Mouse (Mus musculus) heart, embryonic 11.5 days (tissue): ENCODE data around the gene Trpm8. TPM values are rescaled to one million over a fixed set of nuclear protein-coding genes. Genes with fewer than 3 reads are reported as not detected.

ENCODE experiments used
- ATAC-seq: fragments of 200-750 bp; cut with Nextera tagmentation; replicated peaks from 2 replicates; pipeline ENCODE4 v1.8.0; 2017; ENCODE audit warnings: moderate library complexity; ENCODE audit not compliant: insufficient number of reproducible peaks, low FRiP score, low TSS enrichment
- H3K27ac ChIP-seq: fragments of 300-500 bp; sonication (generic); 2 replicates; pipeline ENCODE4 v1.5.1; 2014; ENCODE audit warnings: mild to moderate bottlenecking, low read depth, low read length
- H3K27me3 ChIP-seq: fragments of 300-500 bp; sonication (generic); 2 replicates; pipeline ENCODE4 v1.6.1; 2014; ENCODE audit warnings: mild to moderate bottlenecking, low read length, mixed read lengths; ENCODE audit not compliant: control insufficient read depth, insufficient read depth
- H3K36me3 ChIP-seq: fragments of 300-500 bp; sonication (generic); 2 replicates; pipeline ENCODE4 v1.6.1; 2014; ENCODE audit warnings: mild to moderate bottlenecking, low read length, moderate library complexity, mixed read lengths; ENCODE audit not compliant: control insufficient read depth, insufficient read depth
- H3K4me1 ChIP-seq: fragments of 300-500 bp; sonication (generic); 2 replicates; pipeline ENCODE4 v1.6.1; 2014; ENCODE audit warnings: low read length; ENCODE audit not compliant: control insufficient read depth, insufficient read depth
- H3K4me2 ChIP-seq: fragments of 300-500 bp; sonication (generic); 2 replicates; pipeline ENCODE4 v1.6.1; 2014; ENCODE audit warnings: mild to moderate bottlenecking, moderate library complexity
- H3K4me3 ChIP-seq: fragments of 300-500 bp; sonication (generic); 2 replicates; pipeline ENCODE4 v1.5.1; 2014; ENCODE audit warnings: low read depth, low read length
- H3K9ac ChIP-seq: fragments of 300-500 bp; sonication (generic); 2 replicates; pipeline ENCODE4 v1.6.1; 2014; ENCODE audit warnings: mild to moderate bottlenecking, low read depth, low read length, moderate library complexity
- H3K9me3 ChIP-seq: fragments of 300-500 bp; sonication (generic); replicated peaks from 2 replicates; pipeline ENCODE4 v1.6.1; 2016; ENCODE audit warnings: low read length; ENCODE audit not compliant: control insufficient read depth
- WGBS: fragments of 180-500 bp; shearing (Covaris S2); extraction: QIAGEN DNeasy Blood & Tissue Kit; methylation state at CpG from one replicate; pipeline ENCODE4 v1.1.7; 2014; ENCODE audit not compliant: insufficient replicate concordance; 5-methylcytosine and 5-hydroxymethylcytosine counted together
- polyA plus RNA-seq: library from polyadenylated mRNA; unstranded; fragments of >200 nt; fragmentation: Nextera tagmentation; extraction: Ambion mirVana; gene quantifications from 2 replicates; pipeline ENCODE4 v1.2.1, GENCODE M21; 2014

Trpm8 gene
- polyA plus RNA-seq, 1 experiment from 2014 or later = 0.10 TPM

GRCm38 (mm10) chr1:88274371-88275077 lies 2.9 kb upstream of the Trpm8 start:
- Histone ChIP-seq H3K27me3 (no peaks in the 10 kb centered on the region), H3K4me2 (no peak overlapping the region), H3K27ac (no peak overlapping the region), H3K36me3 (peaks cover 40% of the 10 kb centered on the region), H3K9ac (peak overlapping the region; percentile 2; the same call in 1 of the 2 replicates), H3K4me3 (no peak overlapping the region), H3K9me3 (0 out of 2 replicates have a peak, but pooled peaks cover 4% of the 10 kb centered on the region), H3K4me1 (peaks cover 13% of the 10 kb centered on the region)
- whole genome bisulfite sequencing = 74% methylated on average over 11 of the region's 11 CpGs
- no peak for ATAC-seq

DNA sequence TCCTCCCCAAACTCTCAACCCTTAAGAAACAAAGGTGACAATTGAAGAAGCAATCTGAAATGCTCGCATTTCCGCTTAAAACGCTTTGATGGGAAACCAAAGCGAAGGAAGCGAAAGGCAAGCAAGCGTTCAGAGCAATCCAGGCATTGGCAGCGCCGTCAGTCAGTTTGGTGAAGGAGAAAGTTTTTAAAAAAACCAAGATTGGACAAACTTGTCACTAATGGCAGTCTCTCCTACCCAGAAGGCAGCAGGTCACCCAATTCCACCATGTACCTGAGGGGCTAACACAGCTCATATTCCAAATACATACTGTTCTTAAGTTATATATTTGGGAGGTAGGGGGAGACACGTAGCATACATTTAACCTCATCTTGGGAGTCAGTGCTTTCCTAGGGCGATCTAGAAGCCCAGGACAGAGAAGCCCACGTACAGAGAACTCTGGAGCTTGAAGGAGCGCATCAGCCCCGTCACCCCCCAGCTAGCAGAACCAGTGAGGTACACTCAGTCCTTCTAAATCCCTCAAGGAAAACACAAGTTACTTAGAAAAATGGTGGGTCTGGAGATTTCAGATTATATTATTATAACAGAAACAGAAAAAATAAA lies 2.3 kb upstream of the Trpm8 start:
- H3K4me2 ChIP-seq = peak overlapping the region; percentile 65
- ATAC-seq = no peak
- no peaks in the 10 kb centered on the region for H3K27me3 ChIP-seq
- WGBS = 68% methylated on average over 13 of the region's 13 CpGs
- H3K36me3 ChIP-seq = peaks cover 35% of the 10 kb centered on the region
- H3K4me1 ChIP-seq = peaks cover 13% of the 10 kb centered on the region
- H3K9ac ChIP-seq = peak overlapping the region; percentile 2; the same call in 1 of the 2 replicates
- 0 out of 2 replicates have a peak, but pooled peaks cover 4% of the 10 kb centered on the region for H3K9me3 ChIP-seq
- no peak overlapping the region for H3K4me3 ChIP-seq
- no peak overlapping the region for H3K27ac ChIP-seq

GRCm38 (mm10) chr1:88275698-88276523 lies 1.6 kb upstream of the Trpm8 start:
- Histone ChIP-seq H3K36me3 (peaks cover 35% of the 10 kb centered on the region), H3K9ac (peak overlapping the region; percentile 82), H3K27me3 (no peaks in the 10 kb centered on the region), H3K9me3 (0 out of 2 replicates have a peak, but pooled peaks cover 4% of the 10 kb centered on the region), H3K4me1 (peaks cover 13% of the 10 kb centered on the region), H3K27ac (no peak overlapping the region), H3K4me2 (peak overlapping the region; percentile 65), H3K4me3 (peak overlapping the region; percentile 62)
- no peak for ATAC-seq
- WGBS = 66% methylated on average over 13 of the region's 13 CpGs

GRCm38 (mm10) chr1:88276524-88277097 lies 850 bp upstream of the Trpm8 start:
- peak overlapping the region; percentile 82 for H3K9ac ChIP-seq
- 0 out of 2 replicates have a peak, but pooled peaks cover 6% of the 10 kb centered on the region for H3K9me3 ChIP-seq
- ATAC-seq = peak; percentile 19
- peak overlapping the region; percentile 84 for H3K27ac ChIP-seq
- H3K4me1 ChIP-seq = peaks cover 13% of the 10 kb centered on the region
- 29% methylated on average over 10 of the region's 10 CpGs for WGBS
- H3K27me3 ChIP-seq = no peaks in the 10 kb centered on the region
- peaks cover 31% of the 10 kb centered on the region for H3K36me3 ChIP-seq
- H3K4me2 ChIP-seq = peak overlapping the region; percentile 65
- peak overlapping the region; percentile 62 for H3K4me3 ChIP-seq

DNA sequence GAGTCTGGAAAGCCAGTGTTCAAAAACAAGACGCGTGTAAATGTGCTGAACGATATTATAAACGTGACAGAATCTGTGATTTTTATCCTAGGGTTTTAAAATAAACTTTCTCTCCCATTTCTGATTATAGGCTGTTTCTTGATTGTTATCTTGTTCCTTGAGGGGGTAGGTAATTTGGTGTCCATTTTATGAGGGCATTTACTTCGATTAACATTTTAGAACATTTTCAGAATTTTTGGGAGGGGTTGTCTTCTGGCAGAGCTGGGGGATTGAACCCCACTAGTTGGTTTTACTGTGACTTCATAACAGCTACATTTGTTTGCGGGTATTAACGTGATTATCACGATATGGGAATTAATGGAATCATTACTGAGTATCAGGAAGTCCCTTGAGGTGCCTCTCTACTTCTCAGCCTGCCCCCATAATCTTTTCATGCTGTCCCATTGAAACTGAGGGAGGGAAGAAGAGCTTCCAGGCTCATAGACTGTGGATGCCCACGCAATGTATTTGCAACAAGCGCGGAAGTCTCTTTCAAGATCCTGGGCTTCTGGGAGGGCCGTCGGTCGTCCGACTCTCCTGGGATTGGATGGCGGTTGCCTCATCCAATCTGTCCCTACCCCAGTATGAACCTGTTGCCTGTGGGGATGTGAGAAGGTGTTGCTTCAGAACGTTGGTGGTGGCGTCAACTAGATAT lies 504 bp downstream of the Trpm8 start:
- Histone ChIP-seq H3K27ac (peak overlapping the region; percentile 84; the same call in 1 of the 2 replicates), H3K27me3 (no peaks in the 10 kb centered on the region), H3K9ac (peak overlapping the region; percentile 82), H3K9me3 (peaks cover 14% of the 10 kb centered on the region), H3K4me2 (peak overlapping the region; percentile 65), H3K4me3 (peak overlapping the region; percentile 62), H3K4me1 (peaks cover 13% of the 10 kb centered on the region), H3K36me3 (peaks cover 19% of the 10 kb centered on the region)
- WGBS = 63% methylated on average over 18 of the region's 18 CpGs
- ATAC-seq = no peak

DNA sequence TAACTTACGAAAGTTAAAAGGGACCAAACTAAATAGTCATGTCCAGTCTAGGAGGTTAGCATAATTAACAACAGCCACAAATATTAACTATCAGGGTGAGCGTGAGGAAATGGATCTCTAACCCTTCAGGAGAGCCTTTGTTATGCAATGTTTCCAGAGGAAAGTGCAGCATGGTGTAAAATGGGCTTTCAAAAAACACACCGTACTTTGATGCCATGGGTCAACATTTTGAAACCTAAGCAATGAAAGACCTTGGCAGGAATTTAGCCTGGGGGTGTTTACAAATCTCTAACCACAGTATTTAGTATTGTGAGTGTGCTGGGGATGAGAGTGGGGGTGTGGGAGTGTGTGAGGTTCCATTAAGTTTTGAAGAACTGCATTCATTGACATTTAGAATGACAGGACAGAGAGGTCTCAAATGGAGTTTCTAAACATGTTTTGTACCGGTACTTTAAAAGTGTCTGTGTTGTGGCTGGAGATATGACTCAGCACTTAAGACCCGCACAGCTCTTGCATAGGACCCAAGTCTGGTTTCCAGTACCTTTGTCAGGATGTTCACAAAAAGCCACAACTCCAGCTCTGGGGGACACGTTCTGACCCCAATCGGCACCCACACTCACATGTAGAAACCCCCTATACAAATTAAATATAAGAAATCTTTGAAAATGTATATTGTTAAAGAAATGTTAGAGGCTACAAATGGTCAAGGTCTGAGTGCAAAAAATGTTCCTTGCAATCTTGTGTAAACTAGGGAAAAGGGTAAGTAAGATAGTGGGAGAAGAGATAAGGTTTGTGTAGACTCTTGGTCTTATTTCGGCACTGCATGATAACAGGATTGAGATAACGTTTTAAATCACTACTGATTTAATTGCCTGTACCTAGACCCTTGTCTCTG lies 1.9 kb downstream of the Trpm8 start:
- no peak for ATAC-seq
- H3K4me3 ChIP-seq = no peak overlapping the region
- no peaks in the 10 kb centered on the region for H3K27me3 ChIP-seq
- peaks cover 6% of the 10 kb centered on the region for H3K36me3 ChIP-seq
- peaks cover 13% of the 10 kb centered on the region for H3K4me1 ChIP-seq
- 53% methylated on average over 9 of the region's 9 CpGs for WGBS
- peaks cover 28% of the 10 kb centered on the region for H3K9me3 ChIP-seq
- no peak overlapping the region for H3K9ac ChIP-seq
- H3K4me2 ChIP-seq = no peak overlapping the region
- H3K27ac ChIP-seq = no peak overlapping the region

DNA sequence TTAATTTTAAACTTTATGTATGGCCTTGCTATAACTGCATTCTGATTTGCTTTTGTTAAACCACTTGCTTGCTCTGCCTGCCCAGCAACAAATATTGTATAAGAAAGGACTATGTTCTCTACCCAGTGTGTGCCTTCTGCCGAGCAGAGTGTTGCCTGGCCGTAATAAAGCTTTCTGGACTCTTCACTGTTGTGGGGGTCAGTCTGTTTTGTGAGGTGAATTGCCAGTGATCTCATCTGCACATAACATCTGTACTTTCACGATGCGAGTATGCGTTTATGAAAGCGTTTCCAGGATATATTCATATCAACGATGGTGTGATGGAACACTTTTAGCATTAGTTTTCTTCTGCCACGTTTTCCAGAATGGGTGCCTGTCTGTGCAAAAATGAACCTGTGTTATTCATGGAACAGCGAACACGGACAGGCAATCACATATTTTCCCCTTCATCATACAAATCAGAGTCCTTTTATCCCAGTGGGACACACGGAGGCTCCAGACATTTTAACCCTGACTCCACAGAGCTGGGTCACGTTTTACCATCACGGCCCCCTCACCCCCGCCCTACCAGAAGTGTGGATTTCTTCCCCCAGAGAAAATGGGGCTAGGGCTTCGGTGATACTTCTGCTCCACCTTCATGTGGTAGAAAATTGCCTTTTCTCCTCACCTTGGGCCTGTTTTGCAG lies 2.7 kb downstream of the Trpm8 start:
- no peak overlapping the region for H3K27ac ChIP-seq
- peaks cover 36% of the 10 kb centered on the region for H3K9me3 ChIP-seq
- H3K4me1 ChIP-seq = peaks cover 13% of the 10 kb centered on the region
- no peaks in the 10 kb centered on the region for H3K36me3 ChIP-seq
- no peak overlapping the region for H3K9ac ChIP-seq
- H3K4me3 ChIP-seq = no peak overlapping the region
- no peak overlapping the region for H3K4me2 ChIP-seq
- H3K27me3 ChIP-seq = no peaks in the 10 kb centered on the region
- ATAC-seq = no peak
- 68% methylated on average over 15 of the region's 15 CpGs for WGBS
